Mouse (Mus musculus): ENCODE results near the gene Sost. TPM values are rescaled to one million over a fixed set of nuclear protein-coding genes. Genes with fewer than 3 reads are reported as not detected.

Sost gene
- polyA plus RNA-seq (2012; fragmentation: generic; extraction: Trizol): not detected

GRCm38 (mm10) chr11:101966965-101967614, at the start of gene Sost:
Gene Sost (minus strand): TSS chr11:101967015.

GRCm38 (mm10) chr11:101986913-101987312, 20.1 kb upstream of the Sost start, which contains the start of gene Dusp3:
Gene Dusp3 (minus strand): TSS chr11:101987013.

GRCm38 (mm10) chr11:101984054-101985025, 17.5 kb upstream of the Sost start, which contains the start of gene Cfap97d1:
Gene Cfap97d1 (plus strand): TSS chr11:101984279.

Other genes with a start within 250 kb of the Sost start
- 10 to 100 TPM in 1 of 2 experiments, 1 to 10 TPM in 1; 8.0 to 23.3 TPM for gene Dhx8, start 234.1 kb downstream of the Sost start, polyA plus RNA-seq (2012; fragmentation: generic; extraction: Trizol)
- gene Etv4, start 181.6 kb downstream of the Sost start, polyA plus RNA-seq (2012; fragmentation: generic; extraction: Trizol): 100 to 1,000 TPM in 1 of 2 experiments, 1 to 10 TPM in 1; 7.3 to 119 TPM
- gene Meox1, start 72.6 kb downstream of the Sost start, polyA plus RNA-seq (2012; fragmentation: generic; extraction: Trizol): under 1 TPM in 1 of 2 experiments, not detected in 1; 0.98 TPM
- not detected for gene Cfap97d1, start 17.3 kb upstream of the Sost start, polyA plus RNA-seq (2012; fragmentation: generic; extraction: Trizol)
- gene Dusp3, start 20.0 kb upstream of the Sost start, polyA plus RNA-seq (2012; fragmentation: generic; extraction: Trizol): 10 to 100 TPM in 1 of 2 experiments, 1 to 10 TPM in 1; 6.4 to 11.8 TPM
- under 1 TPM; 0.02 to 0.05 TPM for gene Mpp3, start 61.4 kb upstream of the Sost start, polyA plus RNA-seq (2012; fragmentation: generic; extraction: Trizol)
- gene Cd300lg, start 74.5 kb upstream of the Sost start, polyA plus RNA-seq (2012; fragmentation: generic; extraction: Trizol): under 1 TPM in 1 of 2 experiments, not detected in 1; 0.02 TPM
- 10 to 100 TPM in 1 of 2 experiments, 1 to 10 TPM in 1; 3.8 to 15.4 TPM for gene Mpp2, start 121.5 kb upstream of the Sost start, polyA plus RNA-seq (2012; fragmentation: generic; extraction: Trizol)
- gene Ppy, start 134.3 kb upstream of the Sost start, polyA plus RNA-seq (2012; fragmentation: generic; extraction: Trizol): not detected
- not detected for gene Pyy, start 140.8 kb upstream of the Sost start, polyA plus RNA-seq (2012; fragmentation: generic; extraction: Trizol)
- not detected for gene Nags, start 178.5 kb upstream of the Sost start, polyA plus RNA-seq (2012; fragmentation: generic; extraction: Trizol)
- gene Tmem101, start 189.4 kb upstream of the Sost start, polyA plus RNA-seq (2012; fragmentation: generic; extraction: Trizol): 10 to 100 TPM; 24.0 to 44.0 TPM
- 10 to 100 TPM; 17.9 to 37.4 TPM for gene Lsm12, start 218.3 kb upstream of the Sost start, polyA plus RNA-seq (2012; fragmentation: generic; extraction: Trizol)
- gene G6pc3, start 222.6 kb upstream of the Sost start, polyA plus RNA-seq (2012; fragmentation: generic; extraction: Trizol): 100 to 1,000 TPM in 1 of 2 experiments, 10 to 100 TPM in 1; 80.3 to 103 TPM

Data from C3H10T1/2 (cell line).